ENCODE assay signal across 8 mouse cellular contexts in the genomic region with DNA sequence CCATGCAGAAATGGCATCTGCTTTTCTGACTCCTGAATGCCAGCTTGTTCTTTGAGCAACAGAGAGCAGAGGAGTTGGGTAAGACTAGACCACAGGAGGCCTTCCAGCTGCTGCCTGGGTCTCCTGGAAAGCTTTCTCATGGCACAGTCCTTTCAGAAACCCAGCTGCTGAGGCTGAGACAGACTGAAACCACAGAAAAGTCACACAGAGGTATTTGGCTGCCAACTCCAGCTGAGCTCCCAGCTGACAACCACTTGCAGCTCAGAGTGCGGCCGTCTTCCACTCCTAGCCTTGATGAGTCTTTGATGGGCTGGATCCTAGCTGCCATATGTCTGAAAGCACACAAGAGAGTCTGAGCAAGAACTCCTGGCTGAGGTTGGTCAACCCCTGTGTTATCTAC.
"Had no signal": no experiment of that assay in that cellular context is flagged by ENCODE, and none has a peak within 500 bp of the region (broad histone marks: within the 10 kb centered on the region; RNA-seq: fewer than 3 reads in every experiment).

No protein-coding gene starts in this region.

- DNase-seq: kidney, adult 2 months; kidney, postnatal 25 days; layer of hippocampus, adult 9-11 months; liver, postnatal 0 days; lung, embryonic 14.5 days; right cerebral cortex, postnatal 14 days; spleen, adult 18-20 months; thymus, postnatal 25 days had no signal
